Mouse (Mus musculus) kidney, postnatal 0 days (tissue): ENCODE data around the gene Rab5if. TPM values are rescaled to one million over a fixed set of nuclear protein-coding genes. Genes with fewer than 3 reads are reported as not detected.

Source experiments
- ATAC-seq: fragments of 200-750 bp; cut with Nextera tagmentation; replicated peaks from 2 replicates; pipeline ENCODE4 v1.8.0; 2017; ENCODE audit warnings: low read depth, moderate number of reproducible peaks, moderate TSS enrichment, moderate library complexity; ENCODE audit not compliant: low FRiP score
- DNase-seq: peaks from one replicate; pipeline ENCODE4 v3.0.0-alpha.2; 2016; ENCODE audit warnings: low spot score
- H3K27ac ChIP-seq: fragments of 300-500 bp; sonication (generic); 2 replicates; pipeline ENCODE4 v1.5.1; 2014; ENCODE audit warnings: mild to moderate bottlenecking
- H3K27me3 ChIP-seq: fragments of 300-500 bp; sonication (generic); 2 replicates; pipeline ENCODE4 v1.6.1; 2014; ENCODE audit warnings: low read length, mixed read lengths; ENCODE audit not compliant: insufficient read depth
- H3K36me3 ChIP-seq: fragments of 300-500 bp; sonication (generic); 2 replicates; pipeline ENCODE4 v1.6.1; 2014; ENCODE audit warnings: low read length, mixed read lengths; ENCODE audit not compliant: insufficient read depth
- H3K4me1 ChIP-seq: fragments of 300-500 bp; sonication (generic); replicated peaks from 2 replicates; pipeline ENCODE4 v1.6.1; 2014; ENCODE audit warnings: antibody characterized with exemption, low read length, mixed read lengths; ENCODE audit not compliant: insufficient read depth
- H3K4me2 ChIP-seq: fragments of 300-500 bp; sonication (generic); 2 replicates; pipeline ENCODE4 v1.6.1; 2014; ENCODE audit warnings: mild to moderate bottlenecking, low read length, moderate library complexity, mixed read lengths
- H3K4me3 ChIP-seq: fragments of 300-500 bp; sonication (generic); replicated peaks from 2 replicates; pipeline ENCODE4 v1.5.1; 2014; ENCODE audit warnings: low read depth, low read length
- H3K9ac ChIP-seq: fragments of 300-500 bp; sonication (generic); 2 replicates; pipeline ENCODE4 v1.6.1; 2014; ENCODE audit warnings: low read depth, low read length
- H3K9me3 ChIP-seq: fragments of 300-500 bp; sonication (generic); replicated peaks from 2 replicates; pipeline ENCODE4 v1.6.1; 2016; ENCODE audit warnings: low read length, inconsistent platforms, mixed read lengths
- CTCF ChIP-seq: IDR thresholded peaks from 2 replicates; pipeline ENCODE4 v1.5.1; 2016; ENCODE audit warnings: antibody characterized with exemption, low read depth, mild to moderate bottlenecking, moderate library complexity
- WGBS: fragments of 180-500 bp; shearing (Covaris S2); extraction: QIAGEN DNeasy Blood & Tissue Kit; methylation state at CpG from one replicate; pipeline ENCODE4 v1.1.7; 2014; 5-methylcytosine and 5-hydroxymethylcytosine counted together
- polyA plus RNA-seq: library from polyadenylated mRNA; unstranded; fragments of >200 nt; fragmentation: Nextera tagmentation; extraction: Ambion mirVana; gene quantifications from 2 replicates; pipeline ENCODE4 v1.2.1, GENCODE M21; 2015

Rab5if gene
- polyA plus RNA-seq, 1 experiment from 2014 or later = 252 TPM

DNA sequence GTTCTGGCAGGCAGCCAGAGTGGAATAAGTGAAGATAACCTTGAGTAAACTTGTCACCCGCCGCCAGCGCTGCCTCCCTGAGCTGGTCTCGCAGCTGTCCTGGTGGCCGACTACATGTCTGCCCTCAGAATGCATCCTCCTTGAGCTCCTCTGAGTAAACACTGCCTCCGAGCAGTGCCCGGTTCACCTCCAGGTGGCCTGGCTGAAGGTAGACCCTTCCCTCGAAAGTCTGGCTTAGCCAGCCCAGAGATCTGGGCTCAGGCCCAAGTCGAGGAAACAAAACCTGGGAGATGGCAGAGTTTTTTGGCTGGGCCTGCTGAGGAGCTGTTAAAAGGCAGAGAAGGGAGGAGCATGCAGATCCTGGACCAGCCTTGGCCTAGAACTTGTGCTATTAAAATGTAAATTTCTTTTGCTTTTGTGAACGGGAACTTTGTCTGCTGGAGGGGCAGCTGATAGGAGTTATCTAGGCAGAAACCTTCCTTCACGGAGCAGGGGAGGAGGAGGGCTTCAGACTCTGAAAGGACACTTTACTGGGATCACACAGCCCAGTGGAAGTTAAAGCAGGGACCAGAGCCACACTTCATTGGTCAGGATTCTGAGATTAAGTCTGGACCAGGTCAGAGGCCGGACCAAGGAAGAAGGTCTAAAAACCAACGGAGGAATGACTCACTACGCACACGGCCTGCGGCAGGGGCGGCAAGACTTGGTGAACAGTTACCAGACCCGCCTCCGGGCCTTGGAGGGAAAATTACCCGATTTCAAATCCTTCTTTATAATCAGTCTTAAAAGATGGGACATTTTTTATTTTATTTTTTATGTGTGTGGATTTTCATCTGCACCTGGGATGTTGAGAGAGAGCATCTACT, 20.9 kb upstream of the Rab5if start:
- no peak for ATAC-seq
- Histone ChIP-seq H3K4me3 (peak overlapping the region; percentile 89), H3K36me3 (0 out of 2 replicates have a peak, but pooled peaks cover under 1% of the 10 kb centered on the region), H3K27ac (peak overlapping the region; percentile 95), H3K27me3 (no peaks in the 10 kb centered on the region), H3K4me1 (peaks cover 44% of the 10 kb centered on the region), H3K9ac (peak overlapping the region; percentile 93; the same call in 1 of the 2 replicates), H3K4me2 (peak overlapping the region; percentile 68), H3K9me3 (no peaks in the 10 kb centered on the region)
- TF ChIP-seq CTCF = no peak
- 6% methylated on average over 20 of the region's 20 CpGs for WGBS
- DNase-seq = peak; percentile 69

DNA sequence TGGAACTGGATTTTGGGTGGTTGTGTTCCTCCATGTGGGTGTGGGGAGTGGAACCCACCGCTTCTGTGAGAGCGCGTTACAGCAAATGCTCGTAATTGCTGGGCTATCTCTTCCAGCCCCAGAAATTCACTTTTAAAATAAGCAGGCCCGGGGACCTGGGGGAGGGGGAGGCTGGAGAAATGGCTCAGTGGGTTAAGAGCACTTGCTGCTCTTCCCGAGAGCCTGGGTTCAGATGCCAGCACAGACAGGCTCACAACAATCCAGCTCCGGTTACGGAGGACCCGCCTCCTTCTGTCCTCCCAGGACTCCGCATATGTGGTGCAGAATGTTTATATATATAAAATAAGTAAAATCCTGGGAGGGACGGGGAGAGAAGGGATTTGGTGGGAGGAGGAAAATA, 20.2 kb upstream of the Rab5if start:
- WGBS = 19% methylated on average over 11 of the region's 11 CpGs
- no peak overlapping the region for H3K9ac ChIP-seq
- H3K4me1 ChIP-seq = peaks cover 44% of the 10 kb centered on the region

DNA sequence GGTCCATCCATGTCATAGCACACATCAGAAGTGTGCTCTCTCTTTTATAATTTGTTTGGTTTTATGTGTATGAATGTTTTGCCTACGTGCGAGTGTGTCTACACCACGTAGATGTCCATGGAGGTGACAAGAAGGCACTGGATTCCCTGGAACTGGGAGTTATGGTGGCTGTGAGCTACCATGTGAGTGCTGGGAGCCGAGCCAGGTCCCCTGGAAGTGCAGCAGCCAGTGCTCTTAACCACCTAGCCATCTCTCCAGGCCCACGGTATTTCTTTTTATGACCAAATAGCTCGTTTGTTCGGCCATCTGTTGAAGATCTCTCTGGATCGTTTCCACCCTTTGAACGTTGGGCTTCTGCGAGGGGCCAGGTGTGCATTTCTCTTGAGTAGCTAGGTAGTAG, 19.6 kb upstream of the Rab5if start:
- Histone ChIP-seq H3K27ac (no peak overlapping the region), H3K4me1 (peaks cover 40% of the 10 kb centered on the region), H3K9ac (no peak overlapping the region), H3K9me3 (no peaks in the 10 kb centered on the region), H3K4me2 (0 out of 2 replicates have a peak overlapping the region, but pooled peaks have one; percentile 4), H3K36me3 (0 out of 2 replicates have a peak, but pooled peaks cover 10% of the 10 kb centered on the region), H3K27me3 (no peaks in the 10 kb centered on the region), H3K4me3 (no peak overlapping the region)
- TF ChIP-seq CTCF = no peak
- no peak for ATAC-seq
- WGBS = 50% methylated on average over 10 of the region's 10 CpGs
- DNase-seq = no peak

More for the DNA sequence above, 20.2 kb upstream of the Rab5if start:
- ATAC-seq (no peak), DNase-seq (peak; percentile 46)
- Histone ChIP-seq H3K27ac (no peak overlapping the region), H3K36me3 (0 out of 2 replicates have a peak, but pooled peaks cover 6% of the 10 kb centered on the region), H3K27me3 (no peaks in the 10 kb centered on the region), H3K4me3 (peak overlapping the region; percentile 89), H3K9me3 (no peaks in the 10 kb centered on the region), H3K4me2 (peak overlapping the region; percentile 68)
- TF ChIP-seq CTCF = no peak

DNA sequence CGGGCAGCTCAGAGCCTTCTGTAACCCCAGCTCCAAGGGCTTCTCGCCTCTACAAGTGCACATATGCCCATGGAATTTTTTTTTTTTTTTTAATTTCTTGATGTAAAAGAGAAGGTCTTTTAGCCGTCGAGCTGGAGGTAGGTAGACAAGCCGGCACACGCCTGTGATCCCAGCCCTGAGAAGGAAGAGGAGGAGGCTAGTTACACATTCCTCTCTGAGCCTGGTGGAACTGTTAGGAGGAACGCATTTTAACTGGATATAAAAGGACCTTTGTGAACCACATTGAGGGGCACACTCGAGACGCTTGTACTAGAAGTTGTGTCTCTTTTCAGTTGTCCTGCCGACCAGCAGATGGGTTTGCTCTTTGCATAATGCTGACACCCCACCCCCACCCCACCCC, 18.2 kb upstream of the Rab5if start:
- Histone ChIP-seq H3K9ac (no peak overlapping the region; the same call in 1 of the 2 replicates), H3K4me3 (no peak overlapping the region), H3K9me3 (no peaks in the 10 kb centered on the region), H3K4me1 (peaks cover 32% of the 10 kb centered on the region), H3K36me3 (peaks cover 14% of the 10 kb centered on the region; the same call in 1 of the 2 replicates), H3K27ac (0 out of 2 replicates have a peak overlapping the region, but pooled peaks have one; percentile 14), H3K4me2 (no peak overlapping the region), H3K27me3 (no peaks in the 10 kb centered on the region)
- TF ChIP-seq CTCF = no peak
- ATAC-seq = no peak
- no peak for DNase-seq
- WGBS = 33% methylated on average over 10 of the region's 10 CpGs

DNA sequence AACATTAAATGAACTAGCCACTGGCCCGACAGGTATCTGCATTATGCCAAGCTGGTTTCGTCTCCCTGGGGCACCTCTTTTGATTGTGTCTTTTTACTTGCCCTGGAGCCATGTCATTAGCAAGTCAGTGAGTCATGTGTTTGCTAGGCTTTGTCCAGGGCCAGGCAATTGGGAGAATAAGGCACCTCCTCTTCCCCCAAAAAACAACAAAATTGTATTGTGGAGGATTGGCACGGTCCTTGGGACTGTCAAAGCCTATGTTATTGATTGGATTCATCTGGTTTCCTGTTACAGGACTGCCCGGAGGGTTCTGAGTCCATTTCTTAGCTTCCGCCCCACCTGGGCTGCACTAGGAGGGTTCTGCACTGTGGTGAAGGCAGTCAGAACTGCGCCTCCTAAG, 15.3 kb upstream of the Rab5if start:
- TF ChIP-seq CTCF = no peak
- no peaks in the 10 kb centered on the region for H3K9me3 ChIP-seq
- H3K4me3 ChIP-seq = no peak overlapping the region
- WGBS = 61% methylated on average over 6 of the region's 6 CpGs
- H3K27ac ChIP-seq = no peak overlapping the region
- no peak for ATAC-seq
- H3K4me1 ChIP-seq = peaks cover 27% of the 10 kb centered on the region
- H3K36me3 ChIP-seq = peaks cover 36% of the 10 kb centered on the region
- no peaks in the 10 kb centered on the region for H3K27me3 ChIP-seq
- no peak overlapping the region for H3K4me2 ChIP-seq
- H3K9ac ChIP-seq = no peak overlapping the region
- no peak for DNase-seq

DNA sequence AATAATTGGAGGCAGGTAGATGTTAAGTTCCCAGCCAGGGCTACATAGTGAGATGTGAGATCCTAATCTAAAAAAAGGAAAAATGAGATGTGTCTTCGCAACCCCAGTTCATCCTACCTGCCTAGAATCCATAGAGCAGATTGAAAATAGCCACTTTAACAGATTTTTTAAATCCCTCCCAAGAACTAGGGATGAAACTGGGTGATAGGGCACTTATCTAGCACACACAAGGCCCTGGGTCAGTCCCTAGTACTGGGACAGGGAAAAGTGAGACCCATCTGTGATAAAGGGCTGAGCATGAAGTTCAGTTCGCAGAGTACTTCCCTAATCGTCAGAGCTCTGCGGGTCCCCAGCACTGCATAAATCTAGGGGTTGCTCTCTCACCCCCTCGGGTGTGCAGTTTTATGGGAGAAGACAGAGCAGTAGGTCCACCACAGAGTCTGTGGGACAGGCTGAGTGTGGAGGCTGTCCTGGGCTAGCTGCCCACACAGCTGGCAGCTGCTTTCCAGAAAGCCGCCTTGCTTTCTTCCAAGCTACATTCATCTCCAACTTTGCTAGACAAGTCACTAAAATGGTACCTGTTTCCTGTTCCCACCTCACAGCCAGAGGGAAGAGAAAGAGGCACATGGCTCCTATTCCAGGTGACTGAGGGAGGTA, 14.3 kb upstream of the Rab5if start:
- DNase-seq = no peak
- H3K36me3 ChIP-seq = peaks cover 37% of the 10 kb centered on the region
- 70% methylated on average over 6 of the region's 6 CpGs for WGBS

More for the DNA sequence above, 14.3 kb upstream of the Rab5if start:
- no peak for ATAC-seq
- H3K4me3 ChIP-seq = no peak overlapping the region
- H3K9ac ChIP-seq = no peak overlapping the region
- no peak overlapping the region for H3K27ac ChIP-seq
- H3K4me1 ChIP-seq = peaks cover 17% of the 10 kb centered on the region
- TF ChIP-seq CTCF = no peak
- H3K27me3 ChIP-seq = no peaks in the 10 kb centered on the region
- H3K4me2 ChIP-seq = no peak overlapping the region
- no peaks in the 10 kb centered on the region for H3K9me3 ChIP-seq
